Mouse (Mus musculus): ENCODE data around the gene Perm1. TPM values are rescaled to one million over a fixed set of nuclear protein-coding genes. Genes with fewer than 3 reads are reported as not detected.

Perm1 gene
- polyA plus RNA-seq, 1 experiment = 9.5 TPM

DNA sequence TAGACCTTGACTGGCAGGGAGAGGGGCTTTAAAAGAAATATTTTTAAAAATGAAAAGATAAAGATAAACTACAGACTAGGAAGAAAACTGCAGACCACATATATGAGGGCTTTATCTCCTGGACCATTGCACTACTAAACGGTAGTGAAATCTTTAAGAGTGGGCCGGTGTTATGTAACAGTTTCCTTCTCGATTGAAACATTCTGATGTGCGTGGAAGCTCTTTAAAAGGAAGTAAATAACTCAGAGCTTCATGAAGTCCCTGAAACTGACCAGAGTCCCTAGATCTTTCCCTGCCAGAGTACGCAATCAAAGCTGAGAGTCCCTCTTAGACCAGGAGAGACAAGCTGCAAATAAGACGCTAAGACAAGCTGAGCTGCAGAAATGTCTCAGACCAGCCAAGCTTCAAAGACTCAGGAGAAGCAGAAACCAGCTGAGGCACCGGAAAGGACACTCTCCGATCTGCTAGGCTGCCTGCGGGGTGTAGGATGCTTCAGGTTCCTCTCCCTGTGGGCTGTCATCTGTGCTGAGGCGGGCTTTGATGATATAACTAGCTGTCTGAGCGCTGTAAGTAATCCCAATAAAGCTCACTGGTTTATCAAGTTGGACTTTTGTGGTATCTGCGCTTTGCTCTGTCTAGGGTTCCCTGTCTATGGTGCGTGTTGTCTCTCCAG, 5.6 kb upstream of the Perm1 start:
- no peaks in the 10 kb centered on the region for H3K4me1 ChIP-seq (replicated peaks; ENCODE audit: control insufficient read depth, insufficient read depth, low read length)
- TF ChIP-seq POLR2A (IDR thresholded peaks at IDR 0.05; ENCODE audit: control insufficient read depth, extremely low read depth, insufficient read depth, low read length, poor library complexity) = no peak
- TF ChIP-seq CTCF (IDR thresholded peaks at IDR 0.05; ENCODE audit: borderline replicate concordance, control insufficient read depth, extremely low read depth, insufficient read depth, low read length, poor library complexity) = no peak
- no peaks in the 10 kb centered on the region for H3K36me3 ChIP-seq (ENCODE audit: control insufficient read depth, insufficient read depth, low read length)
- no peak overlapping the region for H3K27ac ChIP-seq (ENCODE audit: control insufficient read depth, insufficient read depth, low read length)
- no peaks in the 10 kb centered on the region for H3K27me3 ChIP-seq (ENCODE audit: control insufficient read depth, insufficient read depth, low read length)
- no peak for DNase-seq
- no peak overlapping the region for H3K4me3 ChIP-seq (ENCODE audit: control insufficient read depth, insufficient read depth, low read length)
- WGBS = 77% methylated on average over 13 of the region's 13 CpGs

DNA sequence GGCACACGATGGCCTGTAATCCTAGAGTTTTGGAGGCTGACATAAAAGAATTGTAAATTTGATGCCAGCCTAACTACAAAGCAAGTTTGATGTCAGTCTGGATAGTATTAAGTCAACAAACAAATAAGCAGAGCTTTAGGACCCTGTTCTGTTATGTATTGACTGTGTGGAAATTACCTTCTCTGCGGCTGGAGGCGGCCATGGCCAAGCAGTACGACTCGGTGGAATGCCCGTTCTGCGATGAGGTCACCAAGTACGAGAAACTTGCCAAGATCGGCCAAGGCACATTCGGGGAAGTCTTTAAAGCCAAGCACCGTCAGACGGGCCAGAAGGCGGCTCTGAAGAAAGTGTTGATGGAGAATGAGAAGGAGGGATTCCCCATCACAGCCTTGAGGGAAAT, 2.5 kb upstream of the Perm1 start:
- no peak overlapping the region for H3K4me3 ChIP-seq (ENCODE audit: control insufficient read depth, insufficient read depth, low read length)
- WGBS = 97% methylated on average over 13 of the region's 13 CpGs

DNA sequence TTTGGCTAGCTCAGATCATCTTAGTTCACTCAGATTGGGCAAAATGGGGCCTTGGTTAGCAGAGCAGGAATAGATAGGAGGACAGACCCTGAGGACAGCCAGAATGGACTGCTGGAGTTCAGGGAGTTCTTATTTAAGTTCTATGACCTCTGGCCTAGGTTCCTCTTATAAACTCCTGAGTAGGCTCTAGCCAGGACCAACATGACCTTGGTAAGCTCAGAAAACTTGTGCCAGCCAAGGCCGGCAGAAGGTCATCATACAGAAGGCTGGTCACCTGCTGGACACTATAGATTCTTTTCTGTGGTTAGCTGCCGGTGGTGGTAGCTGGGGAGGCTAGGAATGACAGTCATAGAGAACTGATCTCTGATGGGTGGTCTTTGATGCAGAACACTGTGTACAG, 528 bp downstream of the Perm1 start:
- WGBS = 88% methylated on average over 2 of the region's 2 CpGs
- Histone ChIP-seq H3K27me3 (ENCODE audit: control insufficient read depth, insufficient read depth, low read length) (no peaks in the 10 kb centered on the region), H3K36me3 (ENCODE audit: control insufficient read depth, insufficient read depth, low read length) (no peaks in the 10 kb centered on the region), H3K4me3 (ENCODE audit: control insufficient read depth, insufficient read depth, low read length) (no peak overlapping the region), H3K4me1 (replicated peaks; ENCODE audit: control insufficient read depth, insufficient read depth, low read length) (no peaks in the 10 kb centered on the region), H3K27ac (ENCODE audit: control insufficient read depth, insufficient read depth, low read length) (no peak overlapping the region)
- DNase-seq = no peak
- no peak for TF ChIP-seq CTCF (IDR thresholded peaks at IDR 0.05; ENCODE audit: borderline replicate concordance, control insufficient read depth, extremely low read depth, insufficient read depth, low read length, poor library complexity)
- TF ChIP-seq POLR2A (IDR thresholded peaks at IDR 0.05; ENCODE audit: control insufficient read depth, extremely low read depth, insufficient read depth, low read length, poor library complexity) = no peak

More for the DNA sequence above, 2.5 kb upstream of the Perm1 start:
- Histone ChIP-seq H3K36me3 (ENCODE audit: control insufficient read depth, insufficient read depth, low read length) (no peaks in the 10 kb centered on the region), H3K27me3 (ENCODE audit: control insufficient read depth, insufficient read depth, low read length) (no peaks in the 10 kb centered on the region), H3K4me1 (replicated peaks; ENCODE audit: control insufficient read depth, insufficient read depth, low read length) (no peaks in the 10 kb centered on the region), H3K27ac (ENCODE audit: control insufficient read depth, insufficient read depth, low read length) (no peak overlapping the region)
- DNase-seq = no peak
- TF ChIP-seq POLR2A (IDR thresholded peaks at IDR 0.05; ENCODE audit: control insufficient read depth, extremely low read depth, insufficient read depth, low read length, poor library complexity) (no peak), CTCF (IDR thresholded peaks at IDR 0.05; ENCODE audit: borderline replicate concordance, control insufficient read depth, extremely low read depth, insufficient read depth, low read length, poor library complexity) (no peak)

DNA sequence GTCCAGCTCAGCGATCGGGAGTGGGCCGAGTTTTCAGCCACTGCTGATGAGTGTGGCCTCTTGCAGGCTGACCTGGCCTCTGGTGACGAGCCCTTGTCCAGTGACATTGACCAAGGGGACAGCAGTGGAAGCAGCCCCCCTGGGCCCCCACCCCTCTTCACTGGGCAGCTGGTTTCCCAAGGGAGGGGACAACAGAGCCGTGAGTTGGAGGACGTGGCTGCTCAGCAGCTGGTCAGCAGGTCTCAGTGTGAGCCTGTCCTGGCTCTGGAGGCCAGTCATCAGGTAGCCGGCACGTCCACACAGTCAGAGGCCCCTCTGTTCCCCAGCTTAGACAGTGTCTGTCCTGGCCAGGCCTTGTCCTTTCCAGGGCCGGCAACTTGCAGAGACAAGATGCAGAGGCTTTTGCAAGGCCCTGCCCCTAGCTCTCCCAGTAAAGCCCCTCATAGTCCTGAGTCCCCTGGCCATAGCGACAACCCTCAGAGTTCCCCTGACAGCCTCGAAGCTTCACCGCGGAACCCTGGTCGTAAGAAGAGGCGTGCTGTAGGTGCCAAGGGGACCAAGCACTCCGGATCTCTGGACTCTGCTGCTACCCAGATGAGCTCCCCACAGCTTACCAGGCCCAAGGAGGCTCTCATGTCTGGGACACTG, 1.5 kb downstream of the Perm1 start:
- Histone ChIP-seq H3K4me1 (replicated peaks; ENCODE audit: control insufficient read depth, insufficient read depth, low read length) (no peaks in the 10 kb centered on the region), H3K36me3 (ENCODE audit: control insufficient read depth, insufficient read depth, low read length) (no peaks in the 10 kb centered on the region), H3K27me3 (ENCODE audit: control insufficient read depth, insufficient read depth, low read length) (no peaks in the 10 kb centered on the region), H3K27ac (ENCODE audit: control insufficient read depth, insufficient read depth, low read length) (no peak overlapping the region), H3K4me3 (ENCODE audit: control insufficient read depth, insufficient read depth, low read length) (no peak overlapping the region)
- WGBS = 93% methylated on average over 16 of the region's 16 CpGs
- TF ChIP-seq POLR2A (IDR thresholded peaks at IDR 0.05; ENCODE audit: control insufficient read depth, extremely low read depth, insufficient read depth, low read length, poor library complexity) = no peak
- no peak for TF ChIP-seq CTCF (IDR thresholded peaks at IDR 0.05; ENCODE audit: borderline replicate concordance, control insufficient read depth, extremely low read depth, insufficient read depth, low read length, poor library complexity)
- DNase-seq = no peak

DNA sequence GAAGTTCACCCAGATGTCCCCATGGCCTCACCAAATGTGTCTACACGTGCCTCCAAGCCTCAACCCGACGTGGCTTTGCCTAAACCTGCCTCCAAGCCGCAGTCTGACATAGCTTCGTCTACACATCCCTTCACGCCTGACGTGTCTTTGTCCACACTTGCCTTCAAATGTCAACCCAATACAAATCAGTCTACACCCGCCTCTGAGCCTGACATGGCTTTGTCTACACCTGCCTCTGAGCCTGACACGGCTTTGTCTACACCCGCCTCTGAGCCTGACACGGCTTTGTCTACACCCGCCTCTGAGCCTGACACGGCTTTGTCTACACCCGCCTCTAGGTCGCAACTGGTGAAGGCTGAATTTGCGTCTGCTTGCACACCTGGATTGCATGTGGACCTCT, 2.2 kb downstream of the Perm1 start:
- 87% methylated on average over 16 of the region's 16 CpGs for WGBS

DNA sequence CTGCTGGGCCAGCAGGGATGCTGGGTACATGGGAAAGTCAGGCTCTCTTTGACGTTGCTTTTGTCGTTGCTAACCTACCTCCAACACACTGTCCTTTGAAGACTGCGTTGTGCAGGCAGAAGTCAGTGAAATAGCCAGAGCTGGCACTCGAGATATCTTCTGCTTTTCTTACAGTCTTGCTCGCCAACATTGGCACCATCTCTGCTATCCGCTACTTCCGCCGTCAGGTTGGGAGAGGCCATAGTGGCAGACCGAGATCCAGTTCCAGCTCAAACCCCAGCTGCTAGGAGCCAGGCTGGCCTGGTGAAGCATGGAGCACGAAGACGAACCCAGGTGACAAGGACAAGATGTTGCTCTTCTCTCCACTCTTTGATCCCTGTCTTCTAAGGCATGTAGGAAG, 4.3 kb downstream of the Perm1 start:
- Histone ChIP-seq H3K36me3 (ENCODE audit: control insufficient read depth, insufficient read depth, low read length) (no peaks in the 10 kb centered on the region), H3K4me1 (replicated peaks; ENCODE audit: control insufficient read depth, insufficient read depth, low read length) (no peaks in the 10 kb centered on the region), H3K27me3 (ENCODE audit: control insufficient read depth, insufficient read depth, low read length) (no peaks in the 10 kb centered on the region), H3K27ac (ENCODE audit: control insufficient read depth, insufficient read depth, low read length) (no peak overlapping the region), H3K4me3 (ENCODE audit: control insufficient read depth, insufficient read depth, low read length) (no peak overlapping the region)
- no peak for DNase-seq
- WGBS = 94% methylated on average over 11 of the region's 11 CpGs
- TF ChIP-seq POLR2A (IDR thresholded peaks at IDR 0.05; ENCODE audit: control insufficient read depth, extremely low read depth, insufficient read depth, low read length, poor library complexity) (no peak), CTCF (IDR thresholded peaks at IDR 0.05; ENCODE audit: borderline replicate concordance, control insufficient read depth, extremely low read depth, insufficient read depth, low read length, poor library complexity) (no peak)

More for the DNA sequence above, 2.2 kb downstream of the Perm1 start:
- H3K4me3 ChIP-seq (ENCODE audit: control insufficient read depth, insufficient read depth, low read length) = no peak overlapping the region
- no peaks in the 10 kb centered on the region for H3K27me3 ChIP-seq (ENCODE audit: control insufficient read depth, insufficient read depth, low read length)
- no peak for TF ChIP-seq POLR2A (IDR thresholded peaks at IDR 0.05; ENCODE audit: control insufficient read depth, extremely low read depth, insufficient read depth, low read length, poor library complexity)
- TF ChIP-seq CTCF (IDR thresholded peaks at IDR 0.05; ENCODE audit: borderline replicate concordance, control insufficient read depth, extremely low read depth, insufficient read depth, low read length, poor library complexity) = no peak
- no peaks in the 10 kb centered on the region for H3K36me3 ChIP-seq (ENCODE audit: control insufficient read depth, insufficient read depth, low read length)
- H3K4me1 ChIP-seq (replicated peaks; ENCODE audit: control insufficient read depth, insufficient read depth, low read length) = no peaks in the 10 kb centered on the region
- H3K27ac ChIP-seq (ENCODE audit: control insufficient read depth, insufficient read depth, low read length) = no peak overlapping the region
- DNase-seq = no peak
